Mouse (Mus musculus): ENCODE measurements around the gene Rapgef3.
A peak's percentile ranks its signal among the peaks of the same experiment; 100 is the strongest.

Rapgef3 gene

DNA sequence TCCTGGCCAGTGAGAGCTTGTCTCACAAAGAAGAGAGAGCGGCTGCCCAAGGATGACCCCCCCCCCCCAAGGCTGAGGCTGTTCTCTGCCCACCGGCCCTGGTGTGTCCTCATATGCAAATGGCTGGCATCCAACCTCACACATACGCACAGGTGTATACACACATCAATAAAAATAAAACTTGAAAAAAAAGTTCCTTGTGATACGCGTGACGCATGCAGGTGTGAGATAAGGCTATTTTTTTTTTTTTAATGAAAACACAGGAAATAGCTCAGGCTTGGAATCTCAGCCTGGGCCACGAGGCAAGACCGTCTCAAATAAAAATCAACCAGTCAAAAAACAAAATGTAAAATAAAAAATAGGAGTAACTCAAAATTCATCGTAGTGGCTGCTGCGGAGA is 21.5 kb downstream of the Rapgef3 start:
- DNase-seq (ENCODE audit: low spot score in 2 of 2): no peak

DNA sequence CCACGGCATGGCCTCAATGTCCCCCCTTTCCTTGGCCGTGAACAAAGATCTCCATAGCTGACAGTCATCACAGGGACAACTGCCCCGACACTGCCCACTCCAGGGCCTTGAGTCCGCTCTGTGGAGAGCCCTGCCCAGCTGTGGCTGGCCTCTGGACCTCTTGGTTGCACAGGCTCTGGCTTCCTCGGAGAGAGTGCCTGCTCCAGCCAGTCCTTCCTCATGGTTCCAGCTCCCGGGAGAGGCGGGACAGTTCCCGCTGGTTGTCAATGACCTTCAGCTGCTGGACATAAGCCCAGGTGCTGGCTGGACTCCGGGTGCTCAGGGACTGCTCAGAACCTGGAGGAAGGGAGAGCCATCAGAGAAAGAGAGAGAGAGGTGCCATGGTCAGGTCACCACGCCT is 22.4 kb downstream of the Rapgef3 start:
- no peak for DNase-seq (ENCODE audit: low spot score in 2 of 2)

- no peak for DNase-seq (ENCODE audit: low spot score in 2 of 2)
Measured at GRCm38 (mm10) chr15:97744930-97745329, 22.8 kb downstream of the Rapgef3 start.

- DNase-seq (ENCODE audit: low spot score in 2 of 2): no peak
Measured at GRCm38 (mm10) chr15:97743961-97744525, 23.7 kb downstream of the Rapgef3 start.

DNA sequence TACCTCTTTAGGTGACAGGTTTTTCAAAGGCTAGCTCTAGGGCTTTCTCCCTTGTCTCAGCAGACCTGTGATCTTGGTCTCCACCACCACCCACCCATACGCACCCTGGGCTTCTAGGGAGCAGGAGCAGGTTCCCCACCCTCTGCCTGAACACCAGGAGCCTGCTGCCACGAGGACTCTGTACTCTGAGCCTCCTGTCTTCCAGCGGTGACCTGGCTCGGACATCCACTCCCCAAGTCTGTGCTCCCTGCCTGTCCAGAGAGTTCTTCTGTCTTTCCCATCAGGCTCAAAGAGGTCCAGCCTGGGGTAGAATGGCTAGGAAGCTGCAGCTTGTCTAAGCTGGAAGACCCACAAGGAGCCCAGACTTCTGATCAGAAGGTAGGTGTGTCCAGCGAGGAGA is 24.6 kb downstream of the Rapgef3 start:
- DNase-seq (ENCODE audit: low spot score in 2 of 2): no peak

GRCm38 (mm10) chr15:97742600-97742999 is 25.2 kb downstream of the Rapgef3 start:
- DNase-seq (ENCODE audit: low spot score in 2 of 2): no peak

DNA sequence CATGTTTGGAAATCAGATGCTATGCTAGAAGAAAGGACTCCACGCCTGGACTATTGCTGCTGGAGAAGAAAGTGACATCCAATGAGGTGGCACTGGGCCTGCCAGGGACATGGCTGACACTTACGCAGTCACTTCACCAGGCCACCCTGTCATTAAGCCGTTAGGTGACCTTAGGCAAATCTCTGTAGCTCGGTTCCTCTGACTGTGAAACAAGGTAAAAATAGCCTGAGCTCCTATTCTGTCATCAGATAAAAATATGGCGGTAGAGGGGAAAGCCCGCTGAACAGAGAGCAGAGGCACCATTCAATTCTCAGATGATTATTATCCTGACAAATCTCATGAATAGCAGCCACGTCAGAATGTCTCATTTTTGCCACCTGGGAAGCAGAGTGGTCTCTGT is 25.7 kb downstream of the Rapgef3 start:
- DNase-seq (ENCODE audit: low spot score in 2 of 2): no peak

- DNase-seq (ENCODE audit: low spot score in 2 of 2): no peak
Measured at GRCm38 (mm10) chr15:97741662-97742061, 26.1 kb downstream of the Rapgef3 start.

- no peak for DNase-seq (ENCODE audit: low spot score in 2 of 2)
Measured at GRCm38 (mm10) chr15:97740283-97740732, 27.5 kb downstream of the Rapgef3 start.

GRCm38 (mm10) chr15:97738923-97739322 is 28.8 kb downstream of the Rapgef3 start:
- DNase-seq (ENCODE audit: low spot score in 2 of 2): no peak

DNA sequence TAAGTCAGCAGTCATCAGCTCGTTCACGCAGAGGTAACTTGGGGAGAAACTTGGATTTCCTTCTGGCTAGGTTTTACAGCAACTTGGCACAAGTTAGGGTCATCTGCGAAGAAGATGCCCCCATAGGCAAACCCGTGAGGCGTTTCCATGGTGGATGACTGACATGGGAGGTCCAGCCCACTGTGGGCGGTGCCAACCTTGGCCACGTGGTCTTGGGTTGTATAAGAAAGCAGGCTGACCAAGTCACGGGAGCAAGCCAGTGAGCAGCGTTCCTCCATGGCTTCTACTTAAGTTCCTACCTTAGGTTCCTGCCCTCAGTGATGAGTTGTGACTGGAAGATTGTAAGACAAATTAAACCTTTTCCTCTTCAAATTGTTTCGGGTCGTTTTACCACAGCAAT is 35.8 kb downstream of the Rapgef3 start:
- DNase-seq (ENCODE audit: low spot score in 2 of 2): no peak

DNA sequence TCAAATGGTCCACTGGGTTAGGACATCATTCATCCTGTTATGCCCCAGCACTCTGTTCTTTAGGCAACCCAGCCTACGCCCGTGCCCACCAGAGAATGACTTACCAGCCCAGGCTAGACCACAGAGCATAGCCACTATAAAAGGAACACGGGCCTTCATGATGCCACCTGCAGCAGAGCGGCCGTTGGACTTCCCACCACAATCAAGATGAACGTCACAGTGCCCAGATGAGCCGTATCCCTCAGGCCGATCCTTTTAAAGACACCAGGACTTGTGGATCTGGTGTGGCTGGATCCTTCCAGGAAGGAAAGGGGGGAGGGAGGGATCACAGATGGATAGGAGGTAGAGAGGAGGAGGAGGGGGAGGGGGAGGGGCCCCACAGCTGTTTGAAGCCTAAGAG is 36.7 kb downstream of the Rapgef3 start, which contains the start of gene Endou:
Endou (minus strand) TSS at position 229 of the 400 bp plus-strand sequence.
- no peak for DNase-seq (ENCODE audit: low spot score in 2 of 2)

- no peak for DNase-seq (ENCODE audit: low spot score in 2 of 2)
Measured at GRCm38 (mm10) chr15:97730365-97730764, 37.4 kb downstream of the Rapgef3 start.

DNA sequence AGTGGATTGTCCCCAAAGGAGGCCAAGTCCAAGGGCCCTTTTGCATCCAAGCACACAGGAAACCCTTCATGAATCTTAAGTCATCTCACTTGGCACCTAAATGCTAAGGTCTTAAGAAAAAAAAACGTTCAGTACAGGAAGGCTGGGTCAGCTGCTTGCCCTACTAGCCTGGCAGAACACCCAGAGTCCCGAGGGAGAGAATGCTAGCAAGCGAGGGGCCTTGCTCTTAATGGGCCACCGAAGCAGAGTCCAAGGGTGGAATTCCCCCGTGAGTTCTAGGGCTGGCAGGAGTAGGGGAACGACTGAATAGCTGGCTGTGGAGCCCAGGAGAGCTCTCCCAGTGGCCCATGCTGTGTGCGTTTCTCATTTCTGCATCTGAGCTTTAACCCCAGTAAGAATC is 39.0 kb downstream of the Rapgef3 start:
- DNase-seq (ENCODE audit: low spot score in 2 of 2): peak in 1 of 2 experiments; percentile 39

GRCm38 (mm10) chr15:97728394-97728793 is 39.4 kb downstream of the Rapgef3 start:
- DNase-seq (ENCODE audit: low spot score in 2 of 2): no peak

GRCm38 (mm10) chr15:97727520-97727919 is 40.3 kb downstream of the Rapgef3 start:
- DNase-seq (ENCODE audit: low spot score in 2 of 2): no peak

DNA sequence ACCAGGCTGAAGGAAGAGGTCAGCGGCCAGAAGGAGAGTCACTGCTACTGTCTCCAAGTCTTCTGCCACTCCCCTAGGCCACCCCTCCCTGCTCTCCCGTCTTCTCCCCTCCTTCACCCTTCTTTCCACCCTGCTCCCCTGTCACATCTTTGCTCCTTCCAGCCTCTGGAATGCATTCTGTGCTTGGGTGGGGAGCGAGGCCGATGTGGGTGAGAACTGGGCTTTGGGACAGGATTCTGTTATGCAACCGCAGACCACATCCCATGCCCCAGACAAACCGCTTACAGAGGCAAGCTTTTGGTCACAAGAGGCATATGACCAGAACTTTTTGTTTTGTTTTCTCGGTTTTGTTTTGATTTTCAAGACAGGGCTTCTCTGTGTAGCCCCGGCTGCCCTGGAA is 40.7 kb downstream of the Rapgef3 start:
- DNase-seq (ENCODE audit: low spot score in 2 of 2): no peak

GRCm38 (mm10) chr15:97726310-97726709 is 41.5 kb downstream of the Rapgef3 start:
- DNase-seq (ENCODE audit: low spot score in 2 of 2): no peak

GRCm38 (mm10) chr15:97725198-97725785 is 42.5 kb downstream of the Rapgef3 start:
- no peak for DNase-seq (ENCODE audit: low spot score in 2 of 2)

GRCm38 (mm10) chr15:97724346-97725197 is 43.2 kb downstream of the Rapgef3 start:
- DNase-seq (ENCODE audit: low spot score in 2 of 2): no peak

- DNase-seq (ENCODE audit: low spot score in 2 of 2): no peak
Measured at GRCm38 (mm10) chr15:97723536-97724345, 44.0 kb downstream of the Rapgef3 start.

Measured in right cerebral cortex, postnatal 36 days (tissue).